Mouse (Mus musculus) hindbrain, embryonic 12.5 days (tissue): ENCODE data around the gene Egfl7. TPM values are rescaled to one million over a fixed set of nuclear protein-coding genes. Genes with fewer than 3 reads are reported as not detected.

ENCODE experiments used
- ATAC-seq: fragments of 200-750 bp; cut with Nextera tagmentation; 2 replicates; pipeline ENCODE4 v1.8.0; 2017; ENCODE audit warnings: moderate TSS enrichment; ENCODE audit not compliant: low FRiP score
- H3K27ac ChIP-seq: fragments of 300-500 bp; sonication (generic); 2 replicates; pipeline ENCODE4 v1.5.1; 2016; ENCODE audit warnings: mild to moderate bottlenecking
- H3K27me3 ChIP-seq: fragments of 300-500 bp; sonication (generic); 2 replicates; pipeline ENCODE4 v1.6.1; 2016; ENCODE audit warnings: mild to moderate bottlenecking
- H3K36me3 ChIP-seq: fragments of 300-500 bp; sonication (generic); 2 replicates; pipeline ENCODE4 v1.6.1; 2016; ENCODE audit warnings: mild to moderate bottlenecking
- H3K4me1 ChIP-seq: fragments of 300-500 bp; sonication (generic); 2 replicates; pipeline ENCODE4 v1.6.1; 2016
- H3K4me2 ChIP-seq: fragments of 300-500 bp; sonication (generic); replicated peaks from 2 replicates; pipeline ENCODE4 v1.6.1; 2016; ENCODE audit warnings: mild to moderate bottlenecking
- H3K4me3 ChIP-seq: fragments of 300-500 bp; sonication (generic); 2 replicates; pipeline ENCODE4 v1.5.1; 2016; ENCODE audit warnings: mild to moderate bottlenecking
- H3K9ac ChIP-seq: fragments of 300-500 bp; sonication (generic); 2 replicates; pipeline ENCODE4 v1.6.1; 2016; ENCODE audit warnings: mild to moderate bottlenecking, moderate library complexity
- H3K9me3 ChIP-seq: fragments of 300-500 bp; sonication (generic); replicated peaks from 2 replicates; pipeline ENCODE4 v1.6.1; 2016; ENCODE audit warnings: mild to moderate bottlenecking
- WGBS: fragments of 180-500 bp; shearing (Covaris S2); methylation state at CpG from one replicate; pipeline ENCODE4 v1.1.7; 2016; 5-methylcytosine and 5-hydroxymethylcytosine counted together
- polyA plus RNA-seq: library from polyadenylated mRNA; unstranded; fragments of >200 nt; fragmentation: Nextera tagmentation; extraction: Ambion mirVana; gene quantifications from 2 replicates; pipeline ENCODE4 v1.2.1, GENCODE M21; 2016

Gene Egfl7
- polyA plus RNA-seq, 1 experiment from 2014 or later = 72.1 TPM

DNA sequence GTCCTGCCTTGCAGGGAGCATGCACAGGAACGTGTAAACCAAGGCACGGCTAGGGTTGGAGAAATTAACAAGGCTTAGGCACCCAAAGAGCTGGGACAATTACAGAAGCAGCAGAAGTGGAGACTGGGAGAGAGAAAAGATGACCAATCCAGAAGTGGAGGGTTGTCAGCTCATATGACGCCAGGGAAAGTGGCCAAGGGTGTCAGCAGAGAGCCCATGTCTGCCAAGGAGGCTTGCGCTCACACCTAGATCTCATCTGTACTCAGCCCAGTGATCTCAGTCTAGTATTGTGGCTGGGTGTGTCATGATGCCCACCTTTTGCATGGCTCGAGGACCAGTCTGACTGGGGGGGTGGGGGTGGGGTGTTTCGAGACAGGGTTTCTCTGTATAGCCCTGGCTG lies 5.9 kb downstream of the Egfl7 start:
- Histone ChIP-seq H3K9me3 (no peaks in the 10 kb centered on the region), H3K36me3 (no peaks in the 10 kb centered on the region), H3K27ac (peak overlapping the region; percentile 57; the same call in 1 of the 2 replicates), H3K4me2 (no peak overlapping the region), H3K9ac (no peak overlapping the region), H3K4me3 (no peak overlapping the region; the same call in 1 of the 2 replicates), H3K4me1 (peaks cover 16% of the 10 kb centered on the region), H3K27me3 (no peaks in the 10 kb centered on the region)
- no peak for ATAC-seq
- 79% methylated on average over 6 of the region's 6 CpGs for WGBS

DNA sequence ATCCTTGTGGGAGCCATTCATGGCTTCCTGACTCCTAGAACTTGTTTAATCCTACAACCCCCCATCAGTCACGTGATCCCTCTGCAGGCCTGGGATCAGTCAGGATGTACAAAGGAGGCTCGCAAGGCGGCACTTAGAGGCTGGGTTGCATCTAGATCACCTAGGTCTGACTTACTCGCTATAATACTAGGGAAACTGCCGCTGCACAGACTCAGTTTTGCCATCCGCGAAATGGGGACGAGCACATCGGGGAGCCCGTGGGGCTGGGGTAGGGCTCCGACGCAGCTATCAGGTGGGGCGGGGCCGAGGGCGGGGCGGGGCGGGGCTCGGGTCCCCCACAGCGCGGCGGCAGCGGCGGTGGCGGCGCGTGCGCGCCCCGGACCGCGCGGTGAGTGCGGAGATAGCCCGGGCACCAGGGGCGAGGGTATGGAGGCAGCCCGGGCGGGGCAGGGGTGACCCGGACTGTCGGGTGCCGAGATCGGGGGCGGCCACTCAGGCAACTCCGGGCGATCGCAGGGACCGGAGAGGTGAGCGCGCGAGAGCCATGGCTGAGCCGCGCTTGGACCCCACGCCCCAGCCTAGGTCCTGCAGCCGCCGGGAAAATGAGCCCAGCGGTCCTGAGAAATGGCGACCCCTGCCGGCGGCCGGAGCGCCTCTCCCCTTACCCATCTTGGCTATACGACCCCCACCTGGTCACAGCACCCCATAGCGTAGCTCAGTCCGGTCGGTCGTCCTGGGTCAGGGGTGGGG lies 6.7 kb downstream of the Egfl7 start, which contains the start of gene Gm20532:
Gm20532 (plus strand) TSS at position 346 of the 750 bp plus-strand sequence.
- peak within 1 kb of the TSS; percentile 57; the same call in 1 of the 2 replicates for H3K27ac ChIP-seq
- WGBS = under 1% methylated on average over 65 of the region's 65 CpGs

DNA sequence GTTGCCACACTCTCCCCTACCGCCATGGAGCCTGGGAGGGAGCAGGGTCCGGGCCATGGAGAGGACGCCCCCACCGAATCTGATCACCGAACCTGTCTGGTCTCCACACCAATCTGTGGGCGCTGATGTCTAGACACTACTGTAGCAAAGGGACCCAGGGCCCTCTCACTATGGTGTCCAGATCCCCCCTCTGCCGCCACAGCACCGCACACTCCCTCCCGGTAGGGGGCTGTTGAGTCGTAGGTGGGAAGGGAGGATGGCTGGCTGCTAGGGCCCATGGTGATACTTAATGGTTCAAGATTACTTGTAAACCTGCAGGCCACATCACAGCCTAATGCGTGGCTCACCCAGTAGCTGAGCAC lies 7.2 kb downstream of the Egfl7 start:
- H3K4me2 ChIP-seq = peak overlapping the region; percentile 63
- H3K9ac ChIP-seq = peak overlapping the region; percentile 67
- no peaks in the 10 kb centered on the region for H3K9me3 ChIP-seq
- 0 out of 2 replicates have a peak overlapping the region, but pooled peaks have one; percentile 12 for H3K27ac ChIP-seq
- 8% methylated on average over 11 of the region's 11 CpGs for WGBS
- ATAC-seq = peak; percentile 33; the same call in 1 of the 2 replicates
- H3K36me3 ChIP-seq = no peaks in the 10 kb centered on the region
- no peaks in the 10 kb centered on the region for H3K27me3 ChIP-seq
- H3K4me1 ChIP-seq = peaks cover 16% of the 10 kb centered on the region
- peak overlapping the region; percentile 54 for H3K4me3 ChIP-seq

More for the DNA sequence above, 6.7 kb downstream of the Egfl7 start, which contains the start of gene Gm20532:
- no peaks in the 10 kb centered on the region for H3K36me3 ChIP-seq
- H3K4me2 ChIP-seq = peak within 1 kb of the TSS; percentile 63
- H3K4me3 ChIP-seq = peak within 1 kb of the TSS; percentile 54
- ATAC-seq = peak; percentile 80
- peak within 1 kb of the TSS; percentile 67 for H3K9ac ChIP-seq
- H3K27me3 ChIP-seq = no peaks in the 10 kb centered on the region
- peaks cover 16% of the 10 kb centered on the region for H3K4me1 ChIP-seq
- no peaks in the 10 kb centered on the region for H3K9me3 ChIP-seq

DNA sequence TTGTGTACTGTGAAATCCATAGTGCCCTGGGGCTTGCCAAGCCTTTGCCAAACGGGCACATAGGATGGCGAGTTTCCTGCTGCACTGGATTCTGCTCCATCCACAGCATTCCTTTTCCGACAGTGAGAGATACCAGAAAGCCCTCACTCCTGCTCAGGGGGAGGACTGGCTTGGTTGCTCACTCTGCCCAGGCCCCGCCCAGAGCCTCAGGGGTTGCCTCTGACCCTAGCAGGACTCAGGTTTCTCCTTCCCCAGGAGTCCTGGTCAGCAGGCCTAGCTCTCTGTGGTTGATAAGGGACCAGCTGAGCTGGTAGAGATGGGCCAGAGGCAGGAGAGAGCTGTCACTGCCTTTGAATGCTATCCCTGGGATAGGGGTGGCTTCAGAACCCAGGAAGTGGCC lies 8.8 kb downstream of the Egfl7 start:
- no peak overlapping the region for H3K9ac ChIP-seq
- H3K4me2 ChIP-seq = no peak overlapping the region
- no peak overlapping the region for H3K4me3 ChIP-seq
- H3K27me3 ChIP-seq = no peaks in the 10 kb centered on the region
- H3K4me1 ChIP-seq = peaks cover 16% of the 10 kb centered on the region
- H3K36me3 ChIP-seq = no peaks in the 10 kb centered on the region
- no peaks in the 10 kb centered on the region for H3K9me3 ChIP-seq
- no peak for ATAC-seq
- 37% methylated on average over 4 of the region's 4 CpGs for WGBS
- no peak overlapping the region for H3K27ac ChIP-seq

DNA sequence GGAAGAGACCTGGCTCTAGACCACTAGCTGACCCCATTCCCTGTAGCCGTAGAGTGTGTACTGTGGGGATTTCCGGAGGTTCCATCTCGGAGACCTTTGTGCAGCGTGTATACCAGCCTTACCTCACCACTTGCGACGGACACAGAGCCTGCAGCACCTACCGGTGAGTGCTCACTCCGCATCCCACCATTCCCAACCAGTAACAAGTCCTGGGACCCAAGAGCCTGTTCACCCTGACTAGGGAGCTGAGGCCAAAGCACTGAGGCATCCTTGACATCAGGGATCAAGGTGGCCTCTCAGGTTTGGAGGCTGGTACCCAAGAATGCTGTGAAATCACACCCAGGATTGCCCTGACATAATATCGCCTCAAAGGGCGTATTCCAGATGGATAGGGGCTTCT lies 9.5 kb downstream of the Egfl7 start:
- H3K27me3 ChIP-seq = no peaks in the 10 kb centered on the region
- H3K9me3 ChIP-seq = no peaks in the 10 kb centered on the region
- H3K4me3 ChIP-seq = no peak overlapping the region
- H3K9ac ChIP-seq = no peak overlapping the region
- H3K4me2 ChIP-seq = no peak overlapping the region
- no peak overlapping the region for H3K27ac ChIP-seq
- H3K36me3 ChIP-seq = no peaks in the 10 kb centered on the region
- 93% methylated on average over 10 of the region's 10 CpGs for WGBS
- H3K4me1 ChIP-seq = peaks cover 16% of the 10 kb centered on the region
- ATAC-seq = no peak

DNA sequence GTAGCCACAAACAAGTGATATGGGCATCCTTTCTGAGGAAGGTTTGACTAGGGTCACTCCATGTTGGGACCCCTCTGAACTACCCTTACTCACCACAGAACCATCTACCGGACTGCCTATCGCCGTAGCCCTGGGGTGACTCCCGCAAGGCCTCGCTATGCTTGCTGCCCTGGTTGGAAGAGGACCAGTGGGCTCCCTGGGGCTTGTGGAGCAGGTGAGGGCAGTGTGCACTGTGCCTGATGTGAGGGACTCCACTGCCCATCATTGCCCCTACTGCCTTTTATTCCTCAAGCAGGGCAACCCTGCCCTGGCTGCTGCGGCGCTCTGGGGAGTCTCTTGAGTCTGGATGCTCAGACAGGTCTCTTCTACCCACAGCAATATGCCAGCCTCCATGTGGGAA lies 10.5 kb downstream of the Egfl7 start:
- Histone ChIP-seq H3K9ac (no peak overlapping the region), H3K4me3 (no peak overlapping the region), H3K36me3 (no peaks in the 10 kb centered on the region), H3K4me1 (peaks cover 16% of the 10 kb centered on the region), H3K27me3 (no peaks in the 10 kb centered on the region), H3K4me2 (no peak overlapping the region), H3K27ac (no peak overlapping the region), H3K9me3 (no peaks in the 10 kb centered on the region)
- 92% methylated on average over 7 of the region's 7 CpGs for WGBS
- no peak for ATAC-seq

DNA sequence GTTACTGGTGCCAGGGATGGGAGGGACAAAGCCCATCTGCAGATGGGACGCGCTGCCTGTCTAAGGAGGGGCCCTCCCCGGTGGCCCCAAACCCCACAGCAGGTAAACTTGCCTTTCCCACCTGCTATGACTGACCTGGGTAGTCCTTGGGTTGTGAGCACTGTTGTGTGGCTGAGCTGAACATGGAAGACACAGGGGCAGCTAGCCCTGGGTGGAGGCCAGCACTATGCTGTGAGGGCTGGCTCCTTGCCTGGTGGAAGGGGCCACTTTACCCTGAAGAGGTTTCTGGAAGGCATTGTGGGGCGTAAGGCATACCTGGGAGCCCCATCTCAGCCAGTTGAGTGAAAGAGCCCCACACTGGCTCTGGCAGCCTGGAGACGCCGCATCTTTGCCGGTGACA lies 11.1 kb downstream of the Egfl7 start:
- Histone ChIP-seq H3K4me3 (no peak overlapping the region), H3K9ac (no peak overlapping the region), H3K27ac (no peak overlapping the region), H3K27me3 (no peaks in the 10 kb centered on the region), H3K9me3 (no peaks in the 10 kb centered on the region), H3K4me1 (peaks cover 16% of the 10 kb centered on the region), H3K4me2 (no peak overlapping the region), H3K36me3 (0 out of 2 replicates have a peak, but pooled peaks cover 2% of the 10 kb centered on the region)
- 91% methylated on average over 7 of the region's 7 CpGs for WGBS
- ATAC-seq = no peak

DNA sequence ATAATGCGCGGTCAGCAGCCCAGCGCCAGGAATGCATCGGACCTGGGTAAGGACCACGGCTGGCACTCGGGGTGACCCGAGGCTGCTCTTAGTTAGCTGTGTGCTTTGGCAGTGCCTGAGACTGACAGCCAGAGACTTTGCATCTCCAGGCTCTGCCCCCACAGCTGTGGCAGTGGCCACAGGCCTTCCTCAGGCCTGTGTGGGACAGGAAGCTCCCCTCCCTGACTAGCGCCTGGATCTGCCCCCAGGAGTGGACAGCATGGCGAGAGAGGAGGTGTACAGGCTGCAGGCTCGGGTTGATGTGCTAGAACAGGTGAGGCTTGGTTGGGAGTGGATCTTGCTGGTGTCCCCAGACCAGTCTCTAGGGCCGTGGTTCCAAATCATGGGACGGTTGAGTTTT lies 11.6 kb downstream of the Egfl7 start:
- peaks cover 13% of the 10 kb centered on the region for H3K4me1 ChIP-seq
- H3K4me3 ChIP-seq = no peak overlapping the region
- H3K9me3 ChIP-seq = no peaks in the 10 kb centered on the region
- H3K4me2 ChIP-seq = no peak overlapping the region
- no peak overlapping the region for H3K9ac ChIP-seq
- no peaks in the 10 kb centered on the region for H3K27me3 ChIP-seq
- 0 out of 2 replicates have a peak, but pooled peaks cover 2% of the 10 kb centered on the region for H3K36me3 ChIP-seq
- 87% methylated on average over 12 of the region's 12 CpGs for WGBS
- ATAC-seq = no peak
- H3K27ac ChIP-seq = no peak overlapping the region

DNA sequence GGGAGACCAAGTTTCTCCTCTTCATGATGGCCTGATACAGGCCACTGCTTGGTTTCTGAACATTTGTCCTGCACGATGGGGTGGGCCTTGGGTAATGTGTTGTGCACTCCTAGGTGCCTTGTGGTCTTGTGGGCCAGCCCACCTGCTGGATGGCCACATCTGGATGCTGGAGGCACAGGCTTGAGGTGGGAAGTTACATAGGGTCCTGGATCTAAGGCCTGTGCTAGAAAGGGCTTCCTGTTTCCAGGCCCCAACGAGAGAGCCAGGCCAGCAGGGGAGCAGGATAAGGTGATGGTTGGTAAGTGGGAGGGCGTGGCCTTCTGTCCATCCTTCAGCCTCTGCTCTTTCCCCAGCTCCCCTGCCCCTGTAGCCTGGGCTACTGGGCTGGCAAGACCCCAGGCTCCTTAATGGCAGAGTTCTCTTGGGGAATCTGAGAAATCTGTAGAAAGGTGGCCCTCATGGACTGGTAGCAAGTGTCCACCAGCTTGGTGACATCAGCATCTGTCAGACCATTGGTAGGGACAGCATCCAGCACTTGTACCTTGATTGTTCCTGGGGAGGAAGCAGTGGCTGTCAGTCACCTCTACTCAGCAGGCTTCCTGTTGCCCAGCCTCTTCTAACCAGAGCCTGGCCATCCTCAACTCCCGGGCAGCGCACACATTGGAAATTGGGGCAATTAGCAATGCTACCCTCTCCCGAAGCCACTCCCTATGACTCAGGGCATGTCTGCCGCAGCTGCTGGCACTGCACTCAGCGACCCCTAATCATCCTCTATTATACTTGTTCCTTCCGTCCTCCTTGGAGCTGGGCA lies 13.6 kb downstream of the Egfl7 start:
- Histone ChIP-seq H3K36me3 (0 out of 2 replicates have a peak, but pooled peaks cover 2% of the 10 kb centered on the region), H3K9me3 (no peaks in the 10 kb centered on the region), H3K4me1 (peaks cover 3% of the 10 kb centered on the region), H3K4me3 (no peak overlapping the region), H3K27me3 (0 out of 2 replicates have a peak, but pooled peaks cover 4% of the 10 kb centered on the region), H3K9ac (no peak overlapping the region), H3K4me2 (no peak overlapping the region), H3K27ac (no peak overlapping the region)
- 73% methylated on average over 9 of the region's 9 CpGs for WGBS
- no peak for ATAC-seq

DNA sequence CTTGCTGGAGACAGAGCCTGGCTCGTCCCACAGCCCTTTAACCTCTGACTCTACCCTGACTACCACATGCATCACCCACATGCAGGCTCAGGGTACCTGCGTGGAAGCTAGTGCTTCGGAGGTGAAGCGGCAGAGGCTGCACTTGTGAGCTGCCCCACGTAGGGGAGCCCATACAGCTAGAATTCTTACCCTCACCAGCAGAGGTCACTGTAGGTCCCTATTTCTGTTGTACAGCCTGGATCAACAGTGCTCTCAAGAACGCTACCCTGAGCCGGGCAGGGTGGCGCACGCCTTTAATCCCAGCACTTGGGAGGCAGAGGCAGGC lies 14.2 kb downstream of the Egfl7 start:
- no peak overlapping the region for H3K9ac ChIP-seq
- H3K36me3 ChIP-seq = 0 out of 2 replicates have a peak, but pooled peaks cover 2% of the 10 kb centered on the region
- H3K27ac ChIP-seq = no peak overlapping the region
- no peaks in the 10 kb centered on the region for H3K9me3 ChIP-seq
- WGBS = 72% methylated on average over 9 of the region's 9 CpGs
- no peak overlapping the region for H3K4me3 ChIP-seq
- 0 out of 2 replicates have a peak, but pooled peaks cover 4% of the 10 kb centered on the region for H3K27me3 ChIP-seq
- no peak overlapping the region for H3K4me2 ChIP-seq
- no peak for ATAC-seq
- no peaks in the 10 kb centered on the region for H3K4me1 ChIP-seq

DNA sequence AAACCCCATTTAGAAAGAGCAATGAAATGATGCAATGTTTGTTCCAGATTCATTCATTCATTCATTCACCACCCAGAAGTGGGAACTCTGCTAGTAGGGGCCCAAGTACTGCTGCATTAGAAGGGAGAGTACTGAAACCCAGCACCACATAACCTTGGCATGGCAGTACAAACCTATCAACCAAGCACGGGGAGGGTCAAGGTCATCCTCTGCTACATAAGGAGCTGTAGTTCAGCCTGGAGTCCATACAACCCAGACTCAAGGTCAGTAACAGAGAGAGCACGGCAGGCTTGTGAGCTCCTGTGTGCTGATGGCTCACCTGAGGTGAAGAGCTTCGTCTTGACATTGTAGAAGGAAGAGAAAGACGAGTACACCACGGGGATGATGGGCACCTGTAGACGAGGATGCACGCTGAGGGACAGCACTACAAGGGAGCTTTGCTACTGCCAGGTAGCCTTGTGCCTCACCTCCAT lies 14.7 kb downstream of the Egfl7 start:
- WGBS = 94% methylated on average over 7 of the region's 7 CpGs
- Histone ChIP-seq H3K9me3 (no peaks in the 10 kb centered on the region), H3K4me3 (no peak overlapping the region), H3K27ac (no peak overlapping the region), H3K36me3 (0 out of 2 replicates have a peak, but pooled peaks cover 2% of the 10 kb centered on the region), H3K27me3 (0 out of 2 replicates have a peak, but pooled peaks cover 4% of the 10 kb centered on the region), H3K4me2 (no peak overlapping the region), H3K4me1 (no peaks in the 10 kb centered on the region), H3K9ac (no peak overlapping the region)
- no peak for ATAC-seq
